Mouse (Mus musculus) lung, embryonic 14.5 days (tissue): ENCODE measurements at regions not wholly inside any gene's neighbourhood (a gene's known extent, or its start where the extent isn't known, plus 50 kb on each side); places are given as distances from the start of the nearest gene placed in this dataset.

Source experiments
- ATAC-seq: fragments of 200-750 bp; cut with Nextera tagmentation; 2 replicates; pipeline ENCODE4 v1.8.0; 2017; ENCODE audit warnings: mild to moderate bottlenecking, moderate TSS enrichment, moderate library complexity; ENCODE audit not compliant: insufficient read depth
- DNase-seq: peaks from one replicate; pipeline ENCODE4 v3.0.0-alpha.2; 2015
- H3K27ac ChIP-seq: fragments of 300-500 bp; sonication (generic); 2 replicates; pipeline ENCODE4 v1.5.1; 2014; ENCODE audit warnings: low read depth, mild to moderate bottlenecking, moderate library complexity
- H3K27me3 ChIP-seq: fragments of 300-500 bp; sonication (generic); 2 replicates; pipeline ENCODE4 v1.6.1; 2014; ENCODE audit warnings: low read length, control low read depth; ENCODE audit not compliant: insufficient read depth
- H3K36me3 ChIP-seq: fragments of 300-500 bp; sonication (generic); 2 replicates; pipeline ENCODE4 v1.6.1; 2014; ENCODE audit warnings: control low read depth; ENCODE audit not compliant: insufficient read depth
- H3K4me1 ChIP-seq: fragments of 300-500 bp; sonication (generic); 2 replicates; pipeline ENCODE4 v1.6.1; 2014; ENCODE audit warnings: antibody characterized with exemption, control low read depth; ENCODE audit not compliant: insufficient read depth
- H3K4me2 ChIP-seq: fragments of 300-500 bp; sonication (generic); 2 replicates; pipeline ENCODE4 v1.6.1; 2014; ENCODE audit warnings: mild to moderate bottlenecking
- H3K4me3 ChIP-seq: fragments of 300-500 bp; sonication (generic); 2 replicates; pipeline ENCODE4 v1.5.1; 2014; ENCODE audit warnings: low read depth, low read length
- H3K9ac ChIP-seq: fragments of 300-500 bp; sonication (generic); 2 replicates; pipeline ENCODE4 v1.6.1; 2014
- H3K9me3 ChIP-seq: fragments of 300-500 bp; sonication (generic); 2 replicates; pipeline ENCODE4 v1.6.1; 2016; ENCODE audit warnings: low read depth, low read length, control low read depth
- CTCF ChIP-seq: IDR thresholded peaks from 2 replicates; pipeline ENCODE4 v1.5.1; 2016; ENCODE audit warnings: antibody characterized with exemption, low read depth
- WGBS: fragments of 180-500 bp; shearing (Covaris S2); extraction: QIAGEN DNeasy Blood & Tissue Kit; methylation state at CpG from one replicate; pipeline ENCODE4 v1.1.7; 2014; 5-methylcytosine and 5-hydroxymethylcytosine counted together

GRCm38 (mm10) chr3:54587127-54587995, 105.2 kb upstream of the Supt20 start:
- no peak overlapping the region for H3K27ac ChIP-seq
- peak overlapping the region; percentile 40 for H3K4me2 ChIP-seq
- no peak overlapping the region for H3K4me3 ChIP-seq
- no peaks in the 10 kb centered on the region for H3K36me3 ChIP-seq
- no peaks in the 10 kb centered on the region for H3K27me3 ChIP-seq
- no peaks in the 10 kb centered on the region for H3K4me1 ChIP-seq
- ATAC-seq, result no peak
- DNase-seq, result peak; percentile 52
- TF ChIP-seq CTCF, result no peak
- H3K9me3 ChIP-seq, result no peaks in the 10 kb centered on the region; the same call in 1 of the 2 replicates
- WGBS, result 53% methylated on average over 21 of the region's 21 CpGs
- no peak overlapping the region for H3K9ac ChIP-seq

DNA sequence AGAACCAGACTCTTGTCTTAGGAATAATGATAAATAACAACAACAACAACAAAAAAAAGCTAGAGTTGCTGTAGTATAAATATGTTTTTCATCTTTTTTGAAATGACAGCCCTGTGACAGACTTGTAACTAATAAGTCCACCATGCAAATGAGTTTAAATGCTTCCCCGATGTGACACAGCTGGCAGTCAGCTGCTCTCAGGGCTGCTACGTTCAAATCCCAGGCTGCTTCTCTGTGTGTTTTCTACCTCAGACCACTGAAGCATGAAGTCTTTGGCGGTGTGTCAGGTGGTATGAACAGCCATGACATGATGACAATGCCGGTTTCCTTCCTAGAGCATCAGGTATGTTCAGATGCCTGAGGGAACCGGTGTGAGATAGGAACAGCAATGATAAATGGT, 104.4 kb upstream of the Supt20 start:
- no peak overlapping the region for H3K9ac ChIP-seq
- no peak for TF ChIP-seq CTCF
- 59% methylated on average over 5 of the region's 5 CpGs for WGBS
- H3K27me3 ChIP-seq, result no peaks in the 10 kb centered on the region
- H3K4me3 ChIP-seq, result no peak overlapping the region
- no peaks in the 10 kb centered on the region for H3K36me3 ChIP-seq
- H3K27ac ChIP-seq, result no peak overlapping the region
- no peak overlapping the region for H3K4me2 ChIP-seq
- no peaks in the 10 kb centered on the region for H3K4me1 ChIP-seq
- H3K9me3 ChIP-seq, result no peaks in the 10 kb centered on the region; the same call in 1 of the 2 replicates
- DNase-seq (no peak), ATAC-seq (no peak)

DNA sequence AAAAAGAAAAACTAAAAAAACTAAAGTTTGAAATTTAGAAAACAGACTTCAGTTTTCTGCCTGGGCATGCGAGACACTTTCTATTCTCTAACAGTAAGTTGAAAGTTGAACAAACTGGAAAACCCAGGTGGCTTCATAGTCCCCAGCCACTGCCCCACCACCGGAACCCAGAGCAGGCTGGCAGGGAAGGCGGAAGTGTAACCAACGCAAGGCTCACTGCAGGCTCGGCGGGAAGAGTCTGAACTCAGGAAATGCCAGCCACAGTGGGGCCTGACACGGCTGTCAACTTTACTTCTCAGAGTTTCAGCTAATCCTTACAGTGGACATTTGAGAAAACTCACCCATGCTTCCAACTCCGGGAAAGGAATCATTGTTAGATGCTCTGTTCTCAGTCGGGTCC, 102.6 kb upstream of the Supt20 start:
- H3K9ac ChIP-seq, result no peak overlapping the region
- WGBS, result 72% methylated on average over 9 of the region's 9 CpGs
- DNase-seq, result no peak

GRCm38 (mm10) chr3:54591160-54591559, 101.4 kb upstream of the Supt20 start:
- Histone ChIP-seq H3K4me3 (no peak overlapping the region), H3K9ac (no peak overlapping the region), H3K4me2 (no peak overlapping the region), H3K4me1 (no peaks in the 10 kb centered on the region), H3K27me3 (no peaks in the 10 kb centered on the region), H3K9me3 (no peaks in the 10 kb centered on the region; the same call in 1 of the 2 replicates), H3K27ac (no peak overlapping the region), H3K36me3 (no peaks in the 10 kb centered on the region)
- WGBS, result 68% methylated on average over 3 of the region's 3 CpGs
- TF ChIP-seq CTCF, result peak; percentile 50
- DNase-seq, result no peak
- no peak for ATAC-seq

More for the DNA sequence above, 102.6 kb upstream of the Supt20 start:
- Histone ChIP-seq H3K4me1 (no peaks in the 10 kb centered on the region), H3K27me3 (no peaks in the 10 kb centered on the region), H3K27ac (no peak overlapping the region), H3K4me2 (no peak overlapping the region), H3K4me3 (no peak overlapping the region), H3K36me3 (no peaks in the 10 kb centered on the region), H3K9me3 (no peaks in the 10 kb centered on the region; the same call in 1 of the 2 replicates)
- no peak for TF ChIP-seq CTCF
- no peak for ATAC-seq

GRCm38 (mm10) chr3:54592064-54592463, 100.5 kb upstream of the Supt20 start:
- DNase-seq, result no peak
- Histone ChIP-seq H3K4me1 (no peaks in the 10 kb centered on the region), H3K4me2 (no peak overlapping the region), H3K27ac (no peak overlapping the region), H3K4me3 (no peak overlapping the region), H3K9ac (no peak overlapping the region), H3K9me3 (no peaks in the 10 kb centered on the region; the same call in 1 of the 2 replicates), H3K36me3 (no peaks in the 10 kb centered on the region), H3K27me3 (no peaks in the 10 kb centered on the region)
- 59% methylated on average over 2 of the region's 2 CpGs for WGBS
- TF ChIP-seq CTCF, result no peak
- no peak for ATAC-seq

GRCm38 (mm10) chr3:54592655-54593428, 99.8 kb upstream of the Supt20 start:
- DNase-seq (no peak), ATAC-seq (no peak)
- Histone ChIP-seq H3K4me1 (no peaks in the 10 kb centered on the region), H3K9ac (no peak overlapping the region), H3K4me2 (no peak overlapping the region), H3K9me3 (no peaks in the 10 kb centered on the region; the same call in 1 of the 2 replicates), H3K27me3 (no peaks in the 10 kb centered on the region), H3K4me3 (no peak overlapping the region), H3K27ac (no peak overlapping the region), H3K36me3 (no peaks in the 10 kb centered on the region)
- no peak for TF ChIP-seq CTCF
- 61% methylated on average over 14 of the region's 14 CpGs for WGBS

GRCm38 (mm10) chr3:54595193-54595592, 97.4 kb upstream of the Supt20 start:
- Histone ChIP-seq H3K36me3 (no peaks in the 10 kb centered on the region), H3K4me1 (no peaks in the 10 kb centered on the region), H3K4me2 (no peak overlapping the region), H3K4me3 (no peak overlapping the region), H3K9me3 (no peaks in the 10 kb centered on the region; the same call in 1 of the 2 replicates), H3K9ac (no peak overlapping the region), H3K27me3 (no peaks in the 10 kb centered on the region), H3K27ac (no peak overlapping the region)
- WGBS, result 86% methylated on average over 3 of the region's 3 CpGs
- ATAC-seq, result no peak
- no peak for DNase-seq
- peak; percentile 38 for TF ChIP-seq CTCF
